Mouse (Mus musculus) fat pad, adult 2 months (tissue): ENCODE measurements around the gene Ogfrl1.

Experiments
- DNase-seq: peaks from one replicate; pipeline ENCODE4 v3.0.0-alpha.2; 2011; ENCODE audit warnings: low read depth, low spot score; ENCODE audit errors: extremely low read depth

Gene Ogfrl1

GRCm38 (mm10) chr1:23352895-23353294 lies 44.7 kb downstream of the Ogfrl1 start:
- DNase-seq: no peak

- DNase-seq: peak; percentile 36
Measured at GRCm38 (mm10) chr1:23351756-23352155, 45.8 kb downstream of the Ogfrl1 start.

GRCm38 (mm10) chr1:23345633-23346032 lies 51.9 kb downstream of the Ogfrl1 start:
- no peak for DNase-seq

GRCm38 (mm10) chr1:23342864-23343263 lies 54.7 kb downstream of the Ogfrl1 start:
- no peak for DNase-seq

- DNase-seq: no peak
Measured at GRCm38 (mm10) chr1:23342224-23342623, 55.3 kb downstream of the Ogfrl1 start.

- no peak for DNase-seq
Measured at GRCm38 (mm10) chr1:23335726-23336363, 61.7 kb downstream of the Ogfrl1 start.

GRCm38 (mm10) chr1:23335050-23335449 lies 62.5 kb downstream of the Ogfrl1 start:
- no peak for DNase-seq

- no peak for DNase-seq
Measured at GRCm38 (mm10) chr1:23332192-23332591, 65.4 kb downstream of the Ogfrl1 start.

- DNase-seq: no peak
Measured at GRCm38 (mm10) chr1:23325160-23325559, 72.4 kb downstream of the Ogfrl1 start.

GRCm38 (mm10) chr1:23324226-23324625 lies 73.3 kb downstream of the Ogfrl1 start:
- DNase-seq: no peak

- DNase-seq: no peak
Measured at GRCm38 (mm10) chr1:23323286-23323685, 74.3 kb downstream of the Ogfrl1 start.

- no peak for DNase-seq
Measured at GRCm38 (mm10) chr1:23322208-23322607, 75.4 kb downstream of the Ogfrl1 start.

GRCm38 (mm10) chr1:23321331-23321851 lies 76.2 kb downstream of the Ogfrl1 start:
- peak; percentile 31 for DNase-seq

GRCm38 (mm10) chr1:23320591-23321195 lies 76.9 kb downstream of the Ogfrl1 start:
- DNase-seq: peak; percentile 95
